Mouse (Mus musculus) testis, adult 2 months (tissue): ENCODE data around the gene Eid3.

ENCODE experiments used
- CTCF ChIP-seq: fragments of 200-500 bp; IDR thresholded peaks from 2 replicates; pipeline ENCODE4 v1.5.1; 2012; ENCODE audit warnings: low read depth, mild to moderate bottlenecking, inconsistent platforms, low read length, moderate library complexity; ENCODE audit not compliant: control insufficient read depth, insufficient read depth, insufficient replicate concordance
- POLR2A ChIP-seq: fragments of 200-500 bp; IDR thresholded peaks from 2 replicates; pipeline ENCODE4 v1.6.1; 2012; ENCODE audit warnings: low read depth, mild to moderate bottlenecking, inconsistent platforms, low read length, moderate library complexity; ENCODE audit not compliant: control insufficient read depth

DNA sequence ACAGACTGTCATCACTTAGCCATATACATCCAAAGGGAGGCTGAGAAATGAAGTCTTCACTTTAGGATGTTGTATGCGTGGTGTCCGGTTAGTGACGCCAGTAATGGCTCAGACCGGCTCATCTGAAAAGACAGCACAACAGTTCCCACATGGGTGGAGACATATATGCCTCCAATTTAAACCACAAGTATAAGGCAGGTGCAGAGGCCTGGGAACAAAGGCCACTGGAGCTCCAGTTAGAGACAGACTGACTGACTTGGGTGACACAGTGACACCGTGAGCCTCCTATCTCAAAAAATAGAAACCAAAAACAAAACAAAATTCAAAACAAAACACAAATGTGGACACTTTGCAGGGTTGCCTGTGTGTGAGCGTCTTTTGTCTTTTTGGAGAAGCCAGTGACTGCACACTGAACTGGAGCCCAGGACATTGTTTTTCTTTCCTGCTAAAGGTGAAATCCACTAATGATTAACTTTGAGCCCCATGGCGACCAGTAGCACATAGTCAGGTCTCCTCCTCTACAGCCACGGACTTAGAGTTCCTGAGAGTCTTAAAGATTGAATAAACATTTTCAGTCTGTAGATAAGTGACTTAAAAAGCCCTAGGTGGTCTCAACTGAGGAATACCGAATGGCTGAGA is 18.5 kb upstream of the Eid3 start:
- TF ChIP-seq CTCF: no peak
- no peak for TF ChIP-seq POLR2A
